Mouse (Mus musculus) A20 (cell line): ENCODE measurements around the gene Selenow.
"Not testable (repeated sequence)": the region's sequence is repeated elsewhere in the genome, so short reads cannot be mapped to it uniquely, and the experiment has no call there.

Experiments
- DNase-seq: peaks from one replicate; pipeline ENCODE4 v3.0.0-alpha.2; 2011; ENCODE audit warnings: low read depth, low spot score

Gene Selenow

GRCm38 (mm10) chr7:15945721-15946536 is 23.7 kb upstream of the Selenow start, which contains the start of gene Nop53:
Gene Nop53, minus strand, starts transcription at chr7:15946074.
- peak; percentile 99 for DNase-seq

DNA sequence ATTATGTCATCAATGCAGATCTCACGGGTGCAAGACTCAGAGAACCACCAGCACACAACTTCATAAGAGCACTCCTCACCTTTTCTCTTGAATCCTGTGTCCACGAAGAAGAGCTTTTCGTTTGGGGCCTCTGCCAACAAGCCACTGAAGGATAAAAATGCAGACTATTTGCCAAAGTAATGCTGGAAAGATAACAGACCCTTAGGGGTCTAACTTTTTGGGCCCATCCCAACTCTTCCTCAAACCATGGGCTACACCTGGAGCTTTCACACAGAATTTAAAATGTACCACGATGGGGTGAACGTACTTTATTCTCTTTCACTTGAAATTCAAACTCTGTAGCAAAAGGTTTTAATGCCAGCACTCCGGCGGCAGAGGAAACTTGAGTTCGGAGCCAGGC is 23.0 kb upstream of the Selenow start:
- DNase-seq: no peak

DNA sequence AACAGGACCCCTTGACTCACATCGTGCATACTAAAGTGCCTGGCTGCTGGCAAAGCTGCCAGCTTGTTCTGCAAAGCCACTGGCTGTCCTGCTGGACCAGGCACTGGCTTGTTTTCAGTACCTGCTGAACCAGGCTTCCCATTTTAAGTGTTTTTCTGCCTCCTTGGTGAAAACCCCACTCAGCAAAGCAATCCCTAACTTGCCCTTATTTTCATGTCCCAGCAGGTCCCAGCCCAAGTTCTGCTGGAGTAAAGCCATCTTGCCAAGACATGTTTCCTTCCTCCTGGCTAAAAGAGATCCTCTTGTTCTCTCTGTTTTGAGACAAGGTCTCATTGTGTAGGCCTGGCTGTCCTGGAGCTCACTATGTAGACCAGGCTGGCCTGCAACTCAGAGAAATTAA is 22.1 kb upstream of the Selenow start:
- DNase-seq: no peak

DNA sequence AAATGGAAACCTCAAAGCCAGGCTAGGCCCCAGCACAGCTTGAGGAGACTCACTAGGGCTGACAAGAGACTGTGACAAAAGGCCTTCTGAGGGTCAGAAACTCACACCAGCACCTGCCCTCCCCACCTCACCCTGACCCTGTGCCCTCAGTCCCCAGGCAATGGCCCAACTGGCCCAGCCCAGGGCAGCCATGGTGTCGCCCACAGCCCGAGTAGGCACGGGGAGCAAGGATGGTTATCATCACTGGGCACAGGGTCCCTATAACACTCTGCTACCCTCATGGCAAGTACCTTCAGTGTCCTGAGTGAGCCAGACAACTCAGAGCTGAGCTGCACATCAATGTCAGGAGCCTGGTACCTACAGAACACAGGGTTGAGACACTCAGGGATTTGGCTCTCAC is 16.4 kb upstream of the Selenow start:
- no peak for DNase-seq

- no peak for DNase-seq
Measured at GRCm38 (mm10) chr7:15937491-15937890, 15.3 kb upstream of the Selenow start.

GRCm38 (mm10) chr7:15933437-15934359 is 11.5 kb upstream of the Selenow start:
- no peak for DNase-seq

- DNase-seq: no peak
Measured at GRCm38 (mm10) chr7:15931635-15932034, 9.4 kb upstream of the Selenow start.

GRCm38 (mm10) chr7:15930543-15930942 is 8.3 kb upstream of the Selenow start:
- DNase-seq: peak; percentile 41

GRCm38 (mm10) chr7:15929910-15930309 is 7.7 kb upstream of the Selenow start:
- DNase-seq: peak; percentile 74

GRCm38 (mm10) chr7:15921796-15922195 is 406 bp downstream of the Selenow start:
- peak; percentile 76 for DNase-seq

- DNase-seq: no peak
Measured at GRCm38 (mm10) chr7:15920645-15921190, 1.5 kb downstream of the Selenow start.

DNA sequence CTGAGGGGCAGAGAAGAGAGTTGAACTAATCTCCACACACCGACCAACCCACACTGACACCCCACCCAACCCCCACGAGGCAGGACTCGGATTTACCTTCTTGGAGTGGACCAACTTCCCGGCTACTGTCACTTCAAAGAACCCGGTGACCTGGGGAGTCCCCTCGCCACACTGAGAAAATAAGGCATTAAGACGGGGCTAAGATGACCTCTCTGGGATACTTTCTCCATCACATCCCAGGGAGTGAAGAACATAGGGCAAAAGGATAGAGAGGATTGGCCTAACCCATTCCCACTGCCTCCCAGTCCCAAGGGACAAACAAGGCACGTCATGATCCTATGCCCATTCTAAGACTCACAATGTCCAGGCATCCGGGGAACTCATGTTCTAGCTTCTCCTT is 2.3 kb downstream of the Selenow start:
- no peak for DNase-seq

GRCm38 (mm10) chr7:15918371-15918770 is 3.8 kb downstream of the Selenow start:
- DNase-seq: no peak

- no peak for DNase-seq
Measured at GRCm38 (mm10) chr7:15916996-15917395, 5.2 kb downstream of the Selenow start.

GRCm38 (mm10) chr7:15916134-15916723 is 6.0 kb downstream of the Selenow start:
- no peak for DNase-seq

DNA sequence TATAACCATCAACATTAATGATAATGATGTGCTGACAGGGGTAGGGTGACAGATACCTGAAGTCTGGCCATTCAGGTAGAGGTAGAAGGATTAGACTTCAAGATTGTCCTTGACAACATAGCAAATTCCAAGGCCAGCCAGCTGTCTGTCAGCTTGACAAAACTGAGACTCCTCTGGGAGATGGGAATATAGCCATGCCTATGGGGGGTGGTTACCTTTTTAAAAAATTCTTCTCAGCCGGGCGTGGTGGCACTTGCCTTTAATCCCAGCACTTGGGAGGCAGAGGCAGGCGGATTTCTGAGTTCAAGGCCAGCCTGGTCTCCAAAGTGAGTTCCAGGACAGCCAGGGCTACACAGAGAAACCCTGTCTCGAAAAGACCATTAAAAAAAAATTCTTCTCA is 6.5 kb downstream of the Selenow start:
- not testable (repeated sequence) for DNase-seq

GRCm38 (mm10) chr7:15914751-15915150 is 7.5 kb downstream of the Selenow start:
- DNase-seq: no peak

DNA sequence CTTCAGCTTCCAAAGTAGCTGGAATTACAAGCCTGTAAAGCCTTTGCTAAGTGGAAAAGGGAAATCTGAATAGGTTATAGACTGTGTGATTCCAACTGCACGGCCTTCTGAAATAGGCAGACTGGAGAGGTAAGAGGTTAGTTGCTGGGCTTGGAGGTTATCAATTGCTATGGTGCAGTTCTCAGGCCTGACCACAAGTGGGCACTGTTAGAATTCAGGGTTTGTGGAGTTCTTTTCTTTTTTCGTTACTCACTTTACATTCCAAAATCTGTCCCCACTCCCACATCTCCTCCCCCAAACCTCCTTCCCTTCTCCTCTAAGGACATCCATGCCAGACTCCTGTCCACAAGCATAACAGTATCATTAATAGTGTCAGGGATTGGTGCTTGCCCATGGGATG is 8.0 kb downstream of the Selenow start:
- peak; percentile 60 for DNase-seq

GRCm38 (mm10) chr7:15912183-15912582 is 10.0 kb downstream of the Selenow start:
- peak; percentile 84 for DNase-seq

DNA sequence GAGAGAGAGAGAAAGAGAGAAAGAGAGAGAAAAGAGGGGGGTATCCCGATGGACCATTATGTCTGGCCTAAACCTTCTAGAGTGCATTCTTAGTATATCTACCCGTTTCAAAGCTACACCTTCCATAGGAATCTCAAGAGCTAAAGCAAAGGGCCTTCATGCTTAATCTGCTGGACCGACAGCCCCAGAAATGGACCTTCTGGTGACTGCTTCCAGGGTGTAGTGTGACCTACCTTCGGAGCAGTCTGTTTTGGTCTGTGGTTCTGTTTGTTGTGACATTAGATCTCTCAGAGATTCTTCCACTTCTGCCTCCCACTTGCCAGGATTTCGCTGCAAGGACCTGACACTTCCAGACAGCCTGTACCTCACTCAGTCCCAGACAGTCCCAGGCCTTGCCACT is 11.7 kb downstream of the Selenow start:
- DNase-seq: no peak

DNA sequence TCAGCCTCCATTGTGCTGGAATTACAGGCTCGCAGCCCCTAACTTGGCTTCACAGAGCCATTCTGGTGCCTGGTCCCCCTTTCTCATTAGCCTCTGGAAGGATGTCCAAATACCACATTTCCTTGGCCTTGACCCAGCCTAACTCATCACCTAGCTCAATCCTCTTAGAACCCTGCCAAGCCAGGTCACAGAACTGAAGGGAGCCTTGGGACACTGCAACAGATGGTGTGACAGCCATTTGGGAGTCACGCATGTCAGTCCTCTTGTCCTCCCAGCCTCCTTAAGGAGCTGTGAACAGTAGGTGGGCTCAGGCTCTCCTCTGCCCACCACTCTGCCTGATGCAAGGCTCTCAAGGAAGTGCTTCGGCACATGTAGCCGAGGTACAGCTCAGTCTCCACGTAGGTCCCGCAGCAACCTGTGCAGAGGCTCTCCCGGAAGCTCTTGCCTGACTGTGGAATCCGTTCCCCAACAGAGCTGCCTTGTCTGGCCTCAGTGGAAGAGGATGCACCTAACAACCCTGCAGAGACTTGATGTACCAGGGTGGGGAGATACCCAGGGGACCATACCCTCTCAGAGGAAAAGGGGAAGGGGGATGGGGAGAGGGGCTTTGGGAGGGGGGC is 14.1 kb downstream of the Selenow start:
- no peak for DNase-seq
